Mouse (Mus musculus) neural tube, embryonic 14.5 days (tissue): ENCODE data around the gene Gas2l3. TPM values are rescaled to one million over a fixed set of nuclear protein-coding genes. Genes with fewer than 3 reads are reported as not detected.

Experiments
- ATAC-seq: fragments of 200-750 bp; cut with Nextera tagmentation; 2 replicates; pipeline ENCODE4 v1.8.0; 2017; ENCODE audit warnings: low read depth, mild to moderate bottlenecking, moderate TSS enrichment, moderate library complexity
- H3K27ac ChIP-seq: fragments of 300-500 bp; sonication (generic); 2 replicates; pipeline ENCODE4 v1.5.1; 2014; ENCODE audit warnings: low read depth, mild to moderate bottlenecking, control low read depth, low read length, moderate library complexity, mixed read lengths
- H3K27me3 ChIP-seq: fragments of 300-500 bp; sonication (generic); 2 replicates; pipeline ENCODE4 v1.6.1; 2014; ENCODE audit warnings: low read length; ENCODE audit not compliant: control insufficient read depth, insufficient read depth
- H3K36me3 ChIP-seq: fragments of 300-500 bp; sonication (generic); 2 replicates; pipeline ENCODE4 v1.6.1; 2014; ENCODE audit warnings: low read length, mixed read lengths; ENCODE audit not compliant: control insufficient read depth, insufficient read depth
- H3K4me1 ChIP-seq: fragments of 300-500 bp; sonication (generic); 2 replicates; pipeline ENCODE4 v1.6.1; 2014; ENCODE audit warnings: low read length; ENCODE audit not compliant: control insufficient read depth, insufficient read depth
- H3K4me2 ChIP-seq: fragments of 300-500 bp; sonication (generic); 2 replicates; pipeline ENCODE4 v1.6.1; 2014; ENCODE audit warnings: mild to moderate bottlenecking, low read depth, low read length, control low read depth
- H3K4me3 ChIP-seq: fragments of 300-500 bp; sonication (generic); 2 replicates; pipeline ENCODE4 v1.5.1; 2014; ENCODE audit warnings: low read depth, low read length, control low read depth, mixed read lengths
- H3K9ac ChIP-seq: fragments of 300-500 bp; sonication (generic); replicated peaks from 2 replicates; pipeline ENCODE4 v1.6.1; 2014; ENCODE audit warnings: low read depth, mild to moderate bottlenecking, control low read depth, low read length, mixed read lengths
- H3K9me3 ChIP-seq: fragments of 300-500 bp; sonication (generic); 2 replicates; pipeline ENCODE4 v1.6.1; 2016; ENCODE audit warnings: low read length; ENCODE audit not compliant: control insufficient read depth
- WGBS: fragments of 180-500 bp; shearing (Covaris S2); extraction: QIAGEN DNeasy Blood & Tissue Kit; methylation state at CpG from one replicate; pipeline ENCODE4 v1.1.7; 2014; 5-methylcytosine and 5-hydroxymethylcytosine counted together
- polyA plus RNA-seq: library from polyadenylated mRNA; unstranded; fragments of >200 nt; fragmentation: Nextera tagmentation; extraction: Ambion mirVana; gene quantifications from 2 replicates; pipeline ENCODE4 v1.2.1, GENCODE M21; 2014

Gene Gas2l3
- polyA plus RNA-seq, 1 experiment from 2014 or later: 2.8 TPM

DNA sequence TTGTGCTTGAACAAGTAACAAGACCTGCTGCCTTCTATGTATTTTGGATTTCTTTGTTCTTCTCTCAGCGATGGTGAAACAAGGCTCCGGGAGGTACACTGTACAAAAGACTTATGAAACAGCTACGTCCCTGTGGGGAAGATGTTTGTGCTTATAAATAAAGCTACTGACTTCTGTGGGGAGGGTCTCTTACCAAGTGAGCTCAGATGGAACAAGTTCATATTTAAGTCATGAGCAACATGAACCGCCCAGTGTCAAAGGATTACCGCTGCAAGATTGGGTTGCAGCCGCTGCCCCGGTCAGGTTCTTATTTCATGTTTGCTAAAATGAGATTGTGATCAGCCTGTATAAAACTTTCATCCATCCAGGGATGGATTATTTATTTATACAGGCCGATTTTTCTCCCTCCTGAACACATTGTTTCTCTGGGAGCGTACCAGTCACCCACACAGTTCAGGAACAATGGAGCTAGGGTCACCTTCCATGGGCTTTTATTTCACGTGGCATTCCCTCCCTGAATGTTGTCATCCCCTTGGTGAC lies 38.4 kb upstream of the Gas2l3 start:
- WGBS: 19% methylated on average over 10 of the region's 10 CpGs
- Histone ChIP-seq H3K9ac (no peak overlapping the region), H3K36me3 (no peaks in the 10 kb centered on the region), H3K27me3 (no peaks in the 10 kb centered on the region), H3K27ac (no peak overlapping the region), H3K4me3 (no peak overlapping the region), H3K4me2 (no peak overlapping the region), H3K4me1 (no peaks in the 10 kb centered on the region), H3K9me3 (no peaks in the 10 kb centered on the region)
- ATAC-seq: 0 out of 2 replicates have a peak, but pooled peaks have one; percentile 17

GRCm38 (mm10) chr10:89481638-89482037 lies 37.9 kb upstream of the Gas2l3 start:
- 27% methylated on average over 7 of the region's 7 CpGs for WGBS
- Histone ChIP-seq H3K4me3 (no peak overlapping the region), H3K9ac (no peak overlapping the region), H3K4me1 (no peaks in the 10 kb centered on the region), H3K27me3 (no peaks in the 10 kb centered on the region), H3K27ac (no peak overlapping the region), H3K9me3 (no peaks in the 10 kb centered on the region), H3K4me2 (no peak overlapping the region), H3K36me3 (no peaks in the 10 kb centered on the region)
- ATAC-seq: no peak

- Histone ChIP-seq H3K27ac (no peak overlapping the region), H3K27me3 (no peaks in the 10 kb centered on the region), H3K9me3 (no peaks in the 10 kb centered on the region), H3K36me3 (no peaks in the 10 kb centered on the region), H3K9ac (no peak overlapping the region), H3K4me2 (no peak overlapping the region), H3K4me3 (no peak overlapping the region), H3K4me1 (no peaks in the 10 kb centered on the region)
- WGBS: 91% methylated on average over 8 of the region's 8 CpGs
- no peak for ATAC-seq
Measured at GRCm38 (mm10) chr10:89478766-89479165, 35.0 kb upstream of the Gas2l3 start.

DNA sequence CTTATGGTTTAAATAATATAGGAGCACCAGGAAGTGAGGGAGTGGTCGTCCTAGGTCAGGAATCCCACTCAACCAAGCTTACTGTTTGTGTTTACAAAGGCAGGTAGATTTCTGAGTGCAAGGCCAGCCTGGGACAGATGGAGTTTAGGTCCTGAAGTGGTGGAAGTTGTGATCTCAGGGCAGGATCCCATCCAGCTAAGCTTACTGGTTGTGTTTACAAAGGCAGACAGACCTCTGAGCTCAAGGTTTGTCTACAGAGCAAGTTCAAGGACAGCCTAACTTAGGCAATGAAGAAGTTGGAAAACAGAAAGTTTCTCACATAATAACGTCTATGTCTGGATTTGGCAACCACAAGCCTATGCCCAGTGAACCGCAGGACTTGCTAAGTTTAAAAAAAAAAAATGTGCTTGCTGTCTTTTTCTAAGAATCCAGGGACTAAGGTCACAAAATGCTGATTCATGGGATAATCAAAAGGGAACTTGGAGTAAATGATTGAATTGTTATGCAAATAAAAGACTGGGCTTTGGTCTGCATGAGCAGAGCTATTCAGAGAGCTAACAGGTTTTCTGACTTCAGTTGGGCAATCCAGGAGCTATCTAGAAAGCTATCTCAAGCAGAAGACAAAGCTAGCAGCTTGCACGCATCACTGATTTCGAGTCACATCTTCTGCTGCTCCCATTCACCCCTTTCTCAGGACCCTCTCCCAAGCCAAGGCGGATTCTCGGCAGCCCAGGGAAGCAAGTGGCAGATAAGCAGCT lies 27.0 kb upstream of the Gas2l3 start:
- ATAC-seq: no peak

GRCm38 (mm10) chr10:89464760-89465405 lies 21.1 kb upstream of the Gas2l3 start:
- H3K4me2 ChIP-seq: no peak overlapping the region
- no peak for ATAC-seq
- no peaks in the 10 kb centered on the region for H3K36me3 ChIP-seq
- WGBS: 92% methylated on average over 4 of the region's 4 CpGs
- no peaks in the 10 kb centered on the region for H3K4me1 ChIP-seq
- H3K4me3 ChIP-seq: no peak overlapping the region
- H3K9ac ChIP-seq: no peak overlapping the region
- no peaks in the 10 kb centered on the region for H3K27me3 ChIP-seq
- H3K27ac ChIP-seq: no peak overlapping the region
- no peaks in the 10 kb centered on the region for H3K9me3 ChIP-seq

More for the DNA sequence above, 27.0 kb upstream of the Gas2l3 start:
- H3K27ac ChIP-seq: no peak overlapping the region
- no peaks in the 10 kb centered on the region for H3K4me1 ChIP-seq
- H3K36me3 ChIP-seq: no peaks in the 10 kb centered on the region
- no peak overlapping the region for H3K4me2 ChIP-seq
- H3K9me3 ChIP-seq: no peaks in the 10 kb centered on the region
- H3K9ac ChIP-seq: no peak overlapping the region
- H3K27me3 ChIP-seq: no peaks in the 10 kb centered on the region
- no peak overlapping the region for H3K4me3 ChIP-seq
- 60% methylated on average over 7 of the region's 7 CpGs for WGBS

DNA sequence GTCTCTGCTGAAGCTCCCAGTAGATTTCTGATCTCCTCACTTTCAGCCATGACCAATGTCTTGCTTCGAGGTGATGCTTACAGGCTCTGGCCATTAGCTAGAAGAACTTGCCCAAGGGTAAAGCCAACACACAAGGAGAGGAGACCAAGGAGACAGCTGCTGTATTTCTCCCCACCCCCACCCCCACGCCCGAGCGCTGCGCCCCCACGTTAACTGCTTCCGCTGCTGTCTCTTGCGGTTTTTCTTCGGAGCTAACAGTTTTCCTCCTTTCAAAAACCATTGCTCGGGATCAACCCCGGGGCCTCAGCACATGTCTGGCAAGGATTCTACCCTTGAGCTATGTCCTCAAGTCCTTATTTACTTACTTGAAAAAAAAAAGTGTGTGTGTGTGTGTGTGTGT lies 19.1 kb upstream of the Gas2l3 start:
- Histone ChIP-seq H3K9ac (no peak overlapping the region), H3K9me3 (no peaks in the 10 kb centered on the region), H3K4me1 (no peaks in the 10 kb centered on the region), H3K4me2 (no peak overlapping the region), H3K36me3 (no peaks in the 10 kb centered on the region), H3K4me3 (no peak overlapping the region), H3K27me3 (no peaks in the 10 kb centered on the region), H3K27ac (no peak overlapping the region)
- no peak for ATAC-seq
- 78% methylated on average over 11 of the region's 11 CpGs for WGBS

GRCm38 (mm10) chr10:89461856-89462507 lies 18.2 kb upstream of the Gas2l3 start:
- no peak overlapping the region for H3K27ac ChIP-seq
- no peaks in the 10 kb centered on the region for H3K4me1 ChIP-seq
- H3K27me3 ChIP-seq: no peaks in the 10 kb centered on the region
- H3K36me3 ChIP-seq: no peaks in the 10 kb centered on the region
- no peak overlapping the region for H3K9ac ChIP-seq
- H3K9me3 ChIP-seq: no peaks in the 10 kb centered on the region
- H3K4me2 ChIP-seq: no peak overlapping the region
- WGBS: 18% methylated on average over 14 of the region's 14 CpGs
- ATAC-seq: peak; percentile 89
- H3K4me3 ChIP-seq: no peak overlapping the region

DNA sequence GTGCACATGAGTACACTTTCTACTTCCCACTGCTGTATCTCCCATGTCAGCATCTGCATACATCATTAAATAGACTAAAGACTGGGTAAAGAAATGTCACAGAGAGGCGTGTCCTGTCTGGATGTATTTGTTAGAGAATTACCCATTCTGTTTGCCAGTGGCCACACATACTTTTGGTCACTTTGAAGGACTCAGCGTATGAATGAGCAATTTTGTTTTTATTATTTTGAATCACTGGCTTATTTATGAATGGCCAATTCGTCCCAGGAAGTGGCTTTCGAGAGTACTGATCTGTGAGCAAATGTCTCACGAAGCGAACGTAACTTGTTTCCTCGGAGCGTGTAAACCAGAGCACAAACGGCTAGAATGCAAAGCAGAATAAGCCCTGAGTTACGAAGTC lies 17.2 kb upstream of the Gas2l3 start:
- Histone ChIP-seq H3K9me3 (no peaks in the 10 kb centered on the region), H3K27ac (no peak overlapping the region), H3K4me2 (no peak overlapping the region), H3K27me3 (no peaks in the 10 kb centered on the region), H3K36me3 (no peaks in the 10 kb centered on the region), H3K4me1 (no peaks in the 10 kb centered on the region), H3K9ac (no peak overlapping the region), H3K4me3 (no peak overlapping the region)
- 68% methylated on average over 11 of the region's 11 CpGs for WGBS
- ATAC-seq: no peak

- Histone ChIP-seq H3K27ac (no peak overlapping the region), H3K36me3 (no peaks in the 10 kb centered on the region), H3K4me1 (no peaks in the 10 kb centered on the region), H3K9ac (no peak overlapping the region), H3K9me3 (no peaks in the 10 kb centered on the region), H3K27me3 (no peaks in the 10 kb centered on the region), H3K4me2 (no peak overlapping the region), H3K4me3 (no peak overlapping the region)
- ATAC-seq: no peak
- WGBS: 83% methylated on average over 3 of the region's 3 CpGs
Measured at GRCm38 (mm10) chr10:89458770-89459169, 15.0 kb upstream of the Gas2l3 start.
